Mouse (Mus musculus) neural tube, embryonic 11.5 days (tissue): ENCODE measurements around the gene Rdh1. TPM values are rescaled to one million over a fixed set of nuclear protein-coding genes. Genes with fewer than 3 reads are reported as not detected.

Experiments used
- ATAC-seq: fragments of 200-750 bp; cut with Nextera tagmentation; 2 replicates; pipeline ENCODE4 v1.8.0; 2017; ENCODE audit warnings: moderate number of reproducible peaks, mild to moderate bottlenecking, moderate TSS enrichment, moderate library complexity; ENCODE audit not compliant: insufficient read depth, low FRiP score, low TSS enrichment
- DNase-seq: peaks from one replicate; pipeline ENCODE4 v3.0.0-alpha.2; 2015; ENCODE audit warnings: low spot score
- H3K27ac ChIP-seq: fragments of 300-500 bp; sonication (generic); 2 replicates; pipeline ENCODE4 v1.5.1; 2014; ENCODE audit warnings: low read depth, mild to moderate bottlenecking, low read length
- H3K27me3 ChIP-seq: fragments of 300-500 bp; sonication (generic); 2 replicates; pipeline ENCODE4 v1.6.1; 2014; ENCODE audit warnings: mild to moderate bottlenecking, low read length, mixed read lengths; ENCODE audit not compliant: control insufficient read depth, insufficient read depth
- H3K36me3 ChIP-seq: fragments of 300-500 bp; sonication (generic); 2 replicates; pipeline ENCODE4 v1.6.1; 2014; ENCODE audit warnings: mild to moderate bottlenecking, low read length, moderate library complexity, mixed read lengths; ENCODE audit not compliant: control insufficient read depth, insufficient read depth
- H3K4me1 ChIP-seq: fragments of 300-500 bp; sonication (generic); 2 replicates; pipeline ENCODE4 v1.6.1; 2014; ENCODE audit warnings: low read length, mixed read lengths; ENCODE audit not compliant: control insufficient read depth, insufficient read depth
- H3K4me2 ChIP-seq: fragments of 300-500 bp; sonication (generic); 2 replicates; pipeline ENCODE4 v1.6.1; 2014; ENCODE audit warnings: low read depth, mild to moderate bottlenecking, moderate library complexity
- H3K4me3 ChIP-seq: fragments of 300-500 bp; sonication (generic); 2 replicates; pipeline ENCODE4 v1.5.1; 2014; ENCODE audit warnings: low read depth, low read length
- H3K9ac ChIP-seq: fragments of 300-500 bp; sonication (generic); 2 replicates; pipeline ENCODE4 v1.6.1; 2014; ENCODE audit warnings: mild to moderate bottlenecking, low read length
- H3K9me3 ChIP-seq: fragments of 300-500 bp; sonication (generic); 2 replicates; pipeline ENCODE4 v1.6.1; 2016; ENCODE audit warnings: low read length; ENCODE audit not compliant: control insufficient read depth
- WGBS: fragments of 180-500 bp; shearing (Covaris S2); extraction: QIAGEN DNeasy Blood & Tissue Kit; methylation state at CpG from one replicate; pipeline ENCODE4 v1.1.7; 2014; 5-methylcytosine and 5-hydroxymethylcytosine counted together
- polyA plus RNA-seq: library from polyadenylated mRNA; unstranded; fragments of >200 nt; fragmentation: Nextera tagmentation; extraction: Ambion mirVana; gene quantifications from 2 replicates; pipeline ENCODE4 v1.2.1, GENCODE M21; 2014

Gene Rdh1
- polyA plus RNA-seq, 1 experiment from 2014 or later = not detected

DNA sequence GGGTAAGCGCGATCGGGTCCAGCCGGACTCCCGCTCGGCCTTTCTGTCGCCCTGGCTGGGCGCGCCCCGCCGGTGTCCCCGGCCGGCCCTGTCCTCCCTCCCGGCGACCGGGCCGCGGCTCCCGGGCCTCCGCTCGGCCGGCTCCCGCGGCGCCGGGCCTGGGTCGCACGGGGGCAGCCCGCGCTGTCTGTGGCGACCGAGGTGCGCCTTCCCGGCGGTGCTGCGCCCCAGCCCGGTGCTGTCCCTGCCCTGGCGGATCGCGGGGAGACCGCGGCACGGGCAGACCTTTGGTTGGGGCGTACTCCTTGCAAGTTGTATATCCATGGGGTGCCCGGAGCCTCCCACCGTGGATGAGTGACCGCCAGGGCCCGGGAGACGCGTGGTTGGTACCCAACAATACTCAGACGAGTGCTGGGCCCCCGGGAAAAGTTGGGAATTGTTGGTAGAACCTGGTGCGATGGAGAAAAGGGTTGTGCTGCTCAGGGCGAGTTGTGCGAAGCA lies 19.8 kb upstream of the Rdh1 start:
- Histone ChIP-seq H3K4me2 (peak overlapping the region; percentile 53), H3K9ac (peak overlapping the region; percentile 98), H3K27me3 (no peaks in the 10 kb centered on the region), H3K36me3 (peaks cover 26% of the 10 kb centered on the region), H3K9me3 (no peaks in the 10 kb centered on the region), H3K4me1 (peaks cover 6% of the 10 kb centered on the region; the same call in 1 of the 2 replicates), H3K27ac (peak overlapping the region; percentile 56), H3K4me3 (peak overlapping the region; percentile 99)
- DNase-seq = peak; percentile 60
- peak; percentile 45; the same call in 1 of the 2 replicates for ATAC-seq
- under 1% methylated on average over 31 of the region's 55 CpGs for WGBS

DNA sequence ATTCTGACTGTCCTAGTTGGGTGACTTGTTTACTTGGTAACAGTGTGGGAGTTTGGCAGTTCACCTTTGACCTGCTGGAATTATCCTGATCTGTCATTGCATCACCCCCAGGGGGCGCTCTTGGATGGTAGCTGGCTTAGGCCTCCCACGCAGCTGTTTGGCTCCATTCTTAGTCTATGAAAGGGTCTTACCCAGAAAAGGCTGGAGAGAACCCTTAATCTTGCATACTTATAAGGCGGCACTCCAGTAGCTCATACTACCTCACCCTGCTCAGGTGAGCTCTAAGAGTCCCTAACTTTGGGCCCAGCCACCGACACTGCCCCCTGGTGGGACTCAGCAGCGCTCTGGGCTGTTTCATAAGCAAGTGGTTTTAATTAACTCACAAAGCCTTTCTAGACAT lies 14.9 kb upstream of the Rdh1 start:
- ATAC-seq = no peak

DNA sequence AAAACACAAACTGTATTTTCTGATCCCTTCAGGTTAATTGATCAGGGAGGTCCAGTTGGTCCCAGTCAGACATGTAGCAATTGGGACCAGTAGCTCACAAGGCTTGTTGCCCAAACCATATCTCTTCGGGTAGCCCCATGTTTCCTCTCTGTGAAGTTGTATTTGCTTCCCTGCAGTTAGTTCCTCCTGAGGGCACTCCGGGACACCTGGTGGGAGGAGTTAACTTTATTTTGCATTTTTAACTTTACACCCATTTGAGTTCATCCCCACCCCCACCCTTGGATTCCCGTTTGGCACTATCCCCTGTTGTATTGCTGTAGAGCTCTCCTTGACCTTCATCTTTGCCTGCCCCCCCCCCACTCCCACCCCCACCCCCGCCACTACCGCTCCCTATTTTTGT lies 13.6 kb upstream of the Rdh1 start:
- H3K4me3 ChIP-seq = no peak overlapping the region
- ATAC-seq (no peak), DNase-seq (no peak)
- H3K4me1 ChIP-seq = peaks cover 14% of the 10 kb centered on the region
- H3K4me2 ChIP-seq = no peak overlapping the region
- no peak overlapping the region for H3K27ac ChIP-seq
- 77% methylated on average over 5 of the region's 5 CpGs for WGBS
- H3K27me3 ChIP-seq = no peaks in the 10 kb centered on the region
- H3K9ac ChIP-seq = no peak overlapping the region
- H3K36me3 ChIP-seq = peaks cover 28% of the 10 kb centered on the region
- H3K9me3 ChIP-seq = no peaks in the 10 kb centered on the region

More for the DNA sequence above, 14.9 kb upstream of the Rdh1 start:
- Histone ChIP-seq H3K27ac (no peak overlapping the region), H3K4me1 (peaks cover 16% of the 10 kb centered on the region), H3K27me3 (no peaks in the 10 kb centered on the region), H3K36me3 (peaks cover 28% of the 10 kb centered on the region), H3K4me2 (no peak overlapping the region), H3K9me3 (no peaks in the 10 kb centered on the region), H3K4me3 (no peak overlapping the region), H3K9ac (no peak overlapping the region)
- WGBS = 70% methylated on average over 5 of the region's 5 CpGs
- peak; percentile 43 for DNase-seq

DNA sequence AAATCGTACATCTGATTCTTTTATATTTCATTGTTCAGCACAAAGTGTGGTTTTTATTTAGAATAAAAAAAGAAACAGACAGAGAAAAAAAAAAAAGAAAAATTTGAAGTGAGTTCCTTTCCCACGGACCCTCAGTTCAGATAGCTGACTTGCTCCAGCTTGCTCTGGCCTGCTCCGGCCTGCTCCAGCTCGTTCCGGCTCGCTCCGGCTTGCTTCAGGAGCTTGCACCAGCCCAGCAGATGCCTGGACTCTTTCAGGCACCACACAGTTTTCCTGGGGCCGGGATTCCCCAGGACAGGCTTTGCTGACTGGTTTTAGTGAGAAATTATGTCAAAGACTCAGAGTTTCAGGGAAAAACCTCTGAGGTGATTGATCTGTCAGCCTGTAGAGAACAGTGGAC lies 12.3 kb upstream of the Rdh1 start:
- no peak for ATAC-seq
- Histone ChIP-seq H3K4me3 (no peak overlapping the region), H3K9me3 (no peaks in the 10 kb centered on the region), H3K27ac (no peak overlapping the region), H3K9ac (no peak overlapping the region), H3K36me3 (peaks cover 21% of the 10 kb centered on the region), H3K27me3 (no peaks in the 10 kb centered on the region), H3K4me2 (no peak overlapping the region), H3K4me1 (peaks cover 13% of the 10 kb centered on the region)
- WGBS = 92% methylated on average over 8 of the region's 8 CpGs
- DNase-seq = no peak

DNA sequence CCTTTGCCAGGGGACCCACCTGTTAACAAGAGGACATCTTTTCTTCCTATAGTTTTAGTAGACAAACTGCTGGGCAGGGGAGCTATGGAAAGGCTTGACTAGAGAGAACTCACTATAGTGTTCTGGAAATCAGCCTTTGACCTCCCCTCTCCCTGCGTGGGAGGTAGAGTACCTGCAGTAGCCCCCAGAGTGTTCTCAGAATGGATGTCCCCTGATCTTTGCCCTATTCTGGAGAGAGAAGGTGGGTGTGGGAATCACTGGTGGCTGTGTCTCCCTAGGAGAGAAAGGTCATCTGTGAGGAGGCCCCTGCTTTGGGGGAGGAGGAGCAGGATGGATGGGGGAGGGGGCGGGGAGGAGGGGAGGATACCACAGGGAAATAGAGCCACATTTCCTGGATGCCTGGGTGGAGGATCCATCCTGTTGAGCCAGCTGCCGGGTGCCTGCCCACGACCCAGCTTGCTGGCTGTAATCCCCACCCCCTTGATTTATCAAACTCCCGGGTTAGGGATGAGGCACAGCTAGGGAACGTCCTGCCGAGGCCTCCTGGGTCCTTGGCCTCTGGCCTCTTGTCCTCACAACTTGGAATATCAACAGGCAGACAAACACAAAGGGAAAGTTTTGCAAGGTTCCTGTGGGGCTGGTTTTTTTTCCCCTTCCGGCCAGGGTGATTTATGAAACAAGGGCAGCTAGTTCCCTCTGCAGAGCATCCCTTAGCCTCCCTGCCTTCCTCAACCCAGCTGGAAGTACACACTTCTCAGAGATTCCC lies 10.5 kb upstream of the Rdh1 start:
- Histone ChIP-seq H3K9me3 (no peaks in the 10 kb centered on the region), H3K36me3 (peaks cover 8% of the 10 kb centered on the region), H3K27ac (no peak overlapping the region), H3K9ac (no peak overlapping the region), H3K4me3 (no peak overlapping the region), H3K27me3 (no peaks in the 10 kb centered on the region), H3K4me1 (peaks cover 13% of the 10 kb centered on the region), H3K4me2 (peak overlapping the region; percentile 7; the same call in 1 of the 2 replicates)
- WGBS = 5% methylated on average over 8 of the region's 8 CpGs
- DNase-seq (peak; percentile 23), ATAC-seq (no peak)

DNA sequence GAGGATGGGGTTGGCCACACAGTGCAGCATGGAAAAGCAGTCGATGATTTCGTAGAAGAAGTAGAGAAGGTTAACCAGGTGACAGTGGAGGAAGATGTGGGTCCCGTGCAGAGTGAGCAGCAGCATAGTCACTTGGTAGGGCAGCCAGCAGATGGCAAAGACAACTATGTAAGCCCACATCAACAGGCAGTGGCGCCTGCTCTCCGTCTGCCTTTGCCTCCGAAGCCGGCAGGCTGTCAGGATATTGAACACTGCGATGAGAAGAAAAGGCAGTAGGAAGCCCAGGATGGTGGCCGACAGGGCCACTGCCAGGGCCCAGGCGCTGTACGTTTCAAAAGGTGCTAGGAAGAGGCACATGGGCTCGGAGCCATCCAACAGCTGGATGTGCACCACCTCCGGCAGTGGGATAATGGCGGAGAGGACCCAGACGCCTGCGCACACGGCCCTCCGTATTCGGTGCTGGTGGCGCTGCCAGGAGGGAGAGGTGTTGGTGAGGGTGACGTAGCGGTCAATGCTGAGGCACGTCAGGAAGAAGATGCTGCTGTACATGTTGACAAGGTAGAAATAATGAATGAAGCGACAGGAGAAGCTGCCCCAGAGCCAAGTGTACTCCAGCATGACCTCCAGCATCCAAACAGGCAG lies 9.3 kb upstream of the Rdh1 start:
- H3K27me3 ChIP-seq = no peaks in the 10 kb centered on the region
- H3K27ac ChIP-seq = no peak overlapping the region
- DNase-seq = no peak
- H3K9me3 ChIP-seq = no peaks in the 10 kb centered on the region
- no peak overlapping the region for H3K9ac ChIP-seq
- H3K4me3 ChIP-seq = no peak overlapping the region
- peaks cover 13% of the 10 kb centered on the region for H3K4me1 ChIP-seq
- no peak for ATAC-seq
- H3K4me2 ChIP-seq = peak overlapping the region; percentile 14; the same call in 1 of the 2 replicates
- WGBS = 47% methylated on average over 24 of the region's 24 CpGs
- H3K36me3 ChIP-seq = peaks cover 3% of the 10 kb centered on the region

DNA sequence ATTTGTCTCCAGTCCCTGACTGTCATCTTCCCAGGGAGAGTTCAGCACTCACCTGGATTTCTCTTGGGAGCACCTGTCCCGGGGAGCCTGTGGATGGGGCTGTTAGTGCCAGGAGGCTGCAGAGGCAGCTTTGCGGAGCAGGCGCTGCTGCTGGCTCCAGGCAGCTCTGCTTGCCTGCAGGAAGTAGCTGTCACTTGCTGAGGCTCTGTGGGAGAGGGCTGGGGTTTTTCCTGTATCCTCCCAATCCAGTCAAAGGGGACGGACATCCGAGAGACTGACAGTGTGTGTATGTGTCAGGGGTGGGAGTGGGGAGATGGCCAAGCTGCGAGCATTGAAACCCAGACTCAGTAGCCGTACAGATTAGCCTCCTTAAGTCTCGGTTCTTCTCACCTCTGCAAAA lies 8.0 kb upstream of the Rdh1 start, which contains the start of gene Gpr182:
TSS of gene Gpr182 (minus strand) at position 185 of the 400 bp plus-strand sequence.
- Histone ChIP-seq H3K27ac (no peak within 1 kb of the TSS), H3K4me2 (no peak within 1 kb of the TSS), H3K4me1 (peaks cover 13% of the 10 kb centered on the region), H3K4me3 (no peak within 1 kb of the TSS), H3K9ac (no peak within 1 kb of the TSS), H3K9me3 (no peaks in the 10 kb centered on the region), H3K36me3 (peaks cover 2% of the 10 kb centered on the region), H3K27me3 (no peaks in the 10 kb centered on the region)
- WGBS = 61% methylated on average over 8 of the region's 8 CpGs
- DNase-seq = no peak
- no peak for ATAC-seq

DNA sequence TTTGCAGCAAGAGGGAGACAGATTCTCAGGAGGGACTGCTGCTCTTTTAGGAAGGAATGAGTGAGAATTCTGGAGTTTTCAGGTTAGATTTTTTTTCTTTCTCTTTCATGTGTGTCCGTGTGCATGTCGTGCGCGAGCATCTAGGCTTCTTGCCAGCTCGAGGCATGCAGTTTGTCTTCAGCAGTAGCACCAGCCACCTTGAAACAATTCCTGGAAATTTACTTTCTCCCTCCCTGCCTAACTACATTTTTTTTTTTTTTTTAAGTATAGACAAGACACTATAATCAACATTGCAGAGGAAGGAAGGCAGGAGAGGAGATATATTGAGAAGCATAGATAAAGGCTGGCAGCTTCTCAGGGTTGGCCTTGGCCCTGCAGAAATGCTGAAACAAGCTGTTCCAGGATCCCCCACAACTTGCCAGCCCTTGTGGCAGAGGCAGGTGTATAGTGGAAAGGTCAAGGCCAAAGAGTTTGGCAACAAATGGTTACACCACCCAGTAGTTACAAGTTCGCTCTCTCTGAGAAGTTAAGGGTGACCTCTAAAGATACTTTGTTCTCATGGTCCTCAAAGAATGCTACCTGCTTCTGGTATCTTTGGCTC lies 4.9 kb upstream of the Rdh1 start:
- H3K27me3 ChIP-seq = no peaks in the 10 kb centered on the region
- no peaks in the 10 kb centered on the region for H3K9me3 ChIP-seq
- no peak for ATAC-seq
- H3K4me1 ChIP-seq = peaks cover 2% of the 10 kb centered on the region
- H3K9ac ChIP-seq = no peak overlapping the region
- no peak for DNase-seq
- no peak overlapping the region for H3K4me3 ChIP-seq
- no peaks in the 10 kb centered on the region for H3K36me3 ChIP-seq
- no peak overlapping the region for H3K4me2 ChIP-seq
- no peak overlapping the region for H3K27ac ChIP-seq
- 86% methylated on average over 6 of the region's 6 CpGs for WGBS
